Mouse (Mus musculus): Measurements from ENCODE around the gene Upf3a.

GRCm38 (mm10) chr8:13793746-13794101 is 8.3 kb downstream of the Upf3a start:
- no peak for TF ChIP-seq POLR2AphosphoS2 (IDR thresholded peaks at IDR 0.05; ENCODE audit: low read length)
- TF ChIP-seq POLR2A (IDR thresholded peaks at IDR 0.05; ENCODE audit: control insufficient read depth in 1 of 2, insufficient read depth in 1 of 2, low read depth in 1 of 2, low read length in 2 of 2, poor library complexity in 1 of 2) = no peak
- no peak for TF ChIP-seq TBP (IDR thresholded peaks at IDR 0.05; ENCODE audit: low read depth, low read length)
- no peak for TF ChIP-seq USF1 (IDR thresholded peaks at IDR 0.05; ENCODE audit: low read depth, low read length)
- TF ChIP-seq NELFE (IDR thresholded peaks at IDR 0.05; ENCODE audit: low read depth, low read length) = no peak
- TF ChIP-seq NRF1 (IDR thresholded peaks at IDR 0.05; ENCODE audit: insufficient read depth, low read depth, low read length, poor library complexity, severe bottlenecking) = no peak
- no peak for TF ChIP-seq CTCF (IDR thresholded peaks at IDR 0.05 in 2 of 3, conservative IDR thresholded peaks at IDR 0.05 in 1 of 3; ENCODE audit: control insufficient read depth in 1 of 3, insufficient read depth in 1 of 3, low read depth in 2 of 3, low read length in 3 of 3, poor library complexity in 1 of 3, severe bottlenecking in 1 of 3)
- TF ChIP-seq RAD21 (IDR thresholded peaks at IDR 0.05; ENCODE audit: low read depth, low read length) = no peak
- TF ChIP-seq MAZ (IDR thresholded peaks at IDR 0.05; ENCODE audit: low read depth, low read length) = no peak

Data from MEL (cell line).